Mouse (Mus musculus) embryonic facial prominence, embryonic 11.5 days (tissue): ENCODE results near the gene Upf3b. TPM values are rescaled to one million over a fixed set of nuclear protein-coding genes. Genes with fewer than 3 reads are reported as not detected.

Source experiments
- ATAC-seq: fragments of 200-750 bp; cut with Nextera tagmentation; replicated peaks from 2 replicates; pipeline ENCODE4 v1.8.0; 2017; ENCODE audit warnings: low read depth; ENCODE audit not compliant: insufficient number of reproducible peaks, low FRiP score, low TSS enrichment
- DNase-seq: peaks from one replicate; pipeline ENCODE4 v3.0.0-alpha.2; 2015; ENCODE audit warnings: low spot score
- H3K27ac ChIP-seq: fragments of 300-500 bp; sonication (generic); replicated peaks from 2 replicates; pipeline ENCODE4 v1.5.1; 2014; ENCODE audit warnings: mild to moderate bottlenecking, low read depth, low read length, control low read depth
- H3K27me3 ChIP-seq: fragments of 300-500 bp; sonication (generic); 2 replicates; pipeline ENCODE4 v1.6.1; 2014; ENCODE audit warnings: mild to moderate bottlenecking, low read length, moderate library complexity, mixed read lengths; ENCODE audit not compliant: control insufficient read depth, insufficient read depth
- H3K36me3 ChIP-seq: fragments of 300-500 bp; sonication (generic); replicated peaks from 2 replicates; pipeline ENCODE4 v1.6.1; 2014; ENCODE audit warnings: low read depth, mild to moderate bottlenecking, low read length, moderate library complexity, mixed read lengths; ENCODE audit not compliant: control insufficient read depth, insufficient read depth
- H3K4me1 ChIP-seq: fragments of 300-500 bp; sonication (generic); 2 replicates; pipeline ENCODE4 v1.6.1; 2014; ENCODE audit warnings: low read length, mixed read lengths; ENCODE audit not compliant: control insufficient read depth, insufficient read depth
- H3K4me2 ChIP-seq: fragments of 300-500 bp; sonication (generic); 2 replicates; pipeline ENCODE4 v1.6.1; 2014; ENCODE audit warnings: low read depth, mild to moderate bottlenecking, control low read depth, low read length, moderate library complexity
- H3K4me3 ChIP-seq: fragments of 300-500 bp; sonication (generic); 2 replicates; pipeline ENCODE4 v1.5.1; 2014; ENCODE audit warnings: low read depth, low read length, control low read depth
- H3K9ac ChIP-seq: fragments of 300-500 bp; sonication (generic); replicated peaks from 2 replicates; pipeline ENCODE4 v1.6.1; 2014; ENCODE audit warnings: mild to moderate bottlenecking, control low read depth, low read length
- H3K9me3 ChIP-seq: fragments of 300-500 bp; sonication (generic); replicated peaks from 2 replicates; pipeline ENCODE4 v1.6.1; 2016; ENCODE audit warnings: mild to moderate bottlenecking, low read length, inconsistent platforms, mixed read lengths; ENCODE audit not compliant: control insufficient read depth
- WGBS: fragments of 180-500 bp; shearing (Covaris S2); extraction: QIAGEN DNeasy Blood & Tissue Kit; methylation state at CpG from one replicate; pipeline ENCODE4 v1.1.7; 2014; 5-methylcytosine and 5-hydroxymethylcytosine counted together
- polyA plus RNA-seq: library from polyadenylated mRNA; unstranded; fragments of >200 nt; fragmentation: Nextera tagmentation; extraction: Ambion mirVana; gene quantifications from 2 replicates; pipeline ENCODE4 v1.2.1, GENCODE M21; 2014

Upf3b gene
- polyA plus RNA-seq, 1 experiment from 2014 or later = 18.9 TPM

- Histone ChIP-seq H3K4me3 (no peak overlapping the region), H3K9me3 (no peaks in the 10 kb centered on the region), H3K4me2 (no peak overlapping the region), H3K36me3 (no peaks in the 10 kb centered on the region), H3K27ac (no peak overlapping the region), H3K4me1 (no peaks in the 10 kb centered on the region), H3K27me3 (no peaks in the 10 kb centered on the region), H3K9ac (no peak overlapping the region)
- ATAC-seq = no peak
- DNase-seq = no peak
- 64% methylated on average over 3 of the region's 3 CpGs for WGBS
Measured at GRCm38 (mm10) chrX:37119585-37119984, 9.5 kb upstream of the Upf3b start.

GRCm38 (mm10) chrX:37117085-37117484 lies 7.0 kb upstream of the Upf3b start:
- Histone ChIP-seq H3K9me3 (no peaks in the 10 kb centered on the region), H3K27ac (no peak overlapping the region), H3K4me2 (no peak overlapping the region), H3K27me3 (no peaks in the 10 kb centered on the region), H3K4me3 (no peak overlapping the region), H3K9ac (no peak overlapping the region), H3K4me1 (no peaks in the 10 kb centered on the region), H3K36me3 (no peaks in the 10 kb centered on the region)
- ATAC-seq = no peak
- no peak for DNase-seq
- WGBS = no CpG with 5 or more reads among the region's 5 CpGs

GRCm38 (mm10) chrX:37110881-37111193 lies 715 bp upstream of the Upf3b start:
- no peak overlapping the region for H3K9ac ChIP-seq
- no peak overlapping the region for H3K4me2 ChIP-seq
- H3K9me3 ChIP-seq = no peaks in the 10 kb centered on the region
- H3K36me3 ChIP-seq = no peaks in the 10 kb centered on the region
- no peak overlapping the region for H3K27ac ChIP-seq
- H3K4me3 ChIP-seq = no peak overlapping the region
- WGBS = 74% methylated on average over 4 of the region's 4 CpGs
- ATAC-seq = no peak
- H3K4me1 ChIP-seq = no peaks in the 10 kb centered on the region
- DNase-seq = no peak
- H3K27me3 ChIP-seq = no peaks in the 10 kb centered on the region

GRCm38 (mm10) chrX:37109526-37110192 lies 463 bp downstream of the Upf3b start:
- Histone ChIP-seq H3K9me3 (no peaks in the 10 kb centered on the region), H3K27ac (peak overlapping the region; percentile 59; the same call in 1 of the 2 replicates), H3K4me3 (peak overlapping the region; percentile 50), H3K36me3 (no peaks in the 10 kb centered on the region), H3K4me2 (peak overlapping the region; percentile 41), H3K9ac (peak overlapping the region; percentile 61), H3K27me3 (no peaks in the 10 kb centered on the region), H3K4me1 (no peaks in the 10 kb centered on the region)
- 19% methylated on average over 27 of the region's 27 CpGs for WGBS
- ATAC-seq = peak; percentile 79
- no peak for DNase-seq

- ATAC-seq (no peak), DNase-seq (no peak)
- Histone ChIP-seq H3K4me1 (no peaks in the 10 kb centered on the region), H3K27ac (no peak overlapping the region), H3K27me3 (no peaks in the 10 kb centered on the region), H3K4me2 (no peak overlapping the region), H3K9ac (no peak overlapping the region), H3K4me3 (no peak overlapping the region), H3K9me3 (no peaks in the 10 kb centered on the region), H3K36me3 (no peaks in the 10 kb centered on the region)
- WGBS = 71% methylated on average over 2 of the region's 2 CpGs
Measured at GRCm38 (mm10) chrX:37103826-37104225, 6.3 kb downstream of the Upf3b start.

GRCm38 (mm10) chrX:37098681-37099080 lies 11.4 kb downstream of the Upf3b start:
- 91% methylated on average over 3 of the region's 3 CpGs for WGBS
- Histone ChIP-seq H3K27me3 (no peaks in the 10 kb centered on the region), H3K9ac (no peak overlapping the region), H3K4me3 (no peak overlapping the region), H3K36me3 (no peaks in the 10 kb centered on the region), H3K4me1 (no peaks in the 10 kb centered on the region), H3K9me3 (no peaks in the 10 kb centered on the region), H3K27ac (no peak overlapping the region), H3K4me2 (no peak overlapping the region)
- DNase-seq = no peak
- ATAC-seq = no peak

- 92% methylated on average over 11 of the region's 11 CpGs for WGBS
- DNase-seq = no peak
- H3K27ac ChIP-seq = no peak overlapping the region
- ATAC-seq = no peak
- no peaks in the 10 kb centered on the region for H3K4me1 ChIP-seq
- no peaks in the 10 kb centered on the region for H3K36me3 ChIP-seq
- no peak overlapping the region for H3K9ac ChIP-seq
- H3K4me3 ChIP-seq = no peak overlapping the region
- no peaks in the 10 kb centered on the region for H3K9me3 ChIP-seq
- no peaks in the 10 kb centered on the region for H3K27me3 ChIP-seq
- H3K4me2 ChIP-seq = no peak overlapping the region
Measured at GRCm38 (mm10) chrX:37095106-37095768, 14.9 kb downstream of the Upf3b start.

GRCm38 (mm10) chrX:37091457-37091856 lies 18.7 kb downstream of the Upf3b start:
- H3K27me3 ChIP-seq = no peaks in the 10 kb centered on the region
- ATAC-seq (no peak), DNase-seq (no peak)
- no peaks in the 10 kb centered on the region for H3K9me3 ChIP-seq
- no peak overlapping the region for H3K9ac ChIP-seq
- no peak overlapping the region for H3K4me2 ChIP-seq
- 83% methylated on average over 3 of the region's 3 CpGs for whole genome bisulfite sequencing
- no peak overlapping the region for H3K4me3 ChIP-seq
- H3K27ac ChIP-seq = no peak overlapping the region
- H3K36me3 ChIP-seq = no peaks in the 10 kb centered on the region
- no peaks in the 10 kb centered on the region for H3K4me1 ChIP-seq
